Mouse (Mus musculus) MEL (cell line): ENCODE data around the gene Olfr1298. TPM values are rescaled to one million over a fixed set of nuclear protein-coding genes. Genes with fewer than 3 reads are reported as not detected.

ENCODE experiments used
- DNase-seq: peaks from one replicate; pipeline ENCODE4 v3.0.0; 2011; ENCODE audit warnings: low read depth, low spot score
- H3K27ac ChIP-seq: 2 replicates; pipeline ENCODE4 v1.5.1; 2012; ENCODE audit warnings: low read depth, mild to moderate bottlenecking, control low read depth, low read length, moderate library complexity; ENCODE audit not compliant: control insufficient read depth
- H3K27me3 ChIP-seq, 2 experiments: fragments of 150-350 bp in 1 of 2; sonication (generic) in 1 of 2; 2 replicates each; pipeline ENCODE4 v1.6.1; 2012; ENCODE audit warnings: low read length in 2 of 2, mild to moderate bottlenecking in 2 of 2, improper control_type of control experiment in 1 of 2, moderate library complexity in 1 of 2; ENCODE audit not compliant: insufficient read depth in 2 of 2, control insufficient read depth in 1 of 2
- H3K36me3 ChIP-seq, 2 experiments: 2 replicates each; pipeline ENCODE4 v1.6.1; 2012 to 2014; ENCODE audit warnings: low read length in 2 of 2, improper control_type of control experiment in 1 of 2, inconsistent platforms in 1 of 2, mild to moderate bottlenecking in 1 of 2; ENCODE audit not compliant: insufficient read depth in 2 of 2, control insufficient read depth in 1 of 2
- H3K4me1 ChIP-seq, 2 experiments: fragments of 150-350 bp in 1 of 2; sonication (generic) in 1 of 2; 2 replicates each; pipeline ENCODE4 v1.6.1; 2012; ENCODE audit warnings: low read length in 2 of 2, improper control_type of control experiment in 1 of 2, mild to moderate bottlenecking in 1 of 2; ENCODE audit not compliant: insufficient read depth in 2 of 2, control insufficient read depth in 1 of 2
- H3K4me3 ChIP-seq, 2 experiments: fragments of 150-350 bp in 1 of 2; sonication (generic) in 1 of 2; 2 replicates each; pipeline ENCODE4 v1.5.1; 2012; ENCODE audit warnings: low read depth in 2 of 2, low read length in 2 of 2, mild to moderate bottlenecking in 2 of 2, moderate library complexity in 2 of 2, control low read depth in 1 of 2, improper control_type of control experiment in 1 of 2; ENCODE audit not compliant: control insufficient read depth in 1 of 2, insufficient read depth in 1 of 2
- H3K79me2 ChIP-seq: 2 replicates; pipeline ENCODE4 v1.6.1; 2012; ENCODE audit warnings: mild to moderate bottlenecking, low read length, moderate library complexity; ENCODE audit not compliant: control insufficient read depth, poor library complexity, insufficient read depth
- H3K9ac ChIP-seq: 2 replicates; pipeline ENCODE4 v1.6.1; 2012; ENCODE audit warnings: low read depth, mild to moderate bottlenecking, control low read depth, low read length, moderate library complexity; ENCODE audit not compliant: control insufficient read depth, poor library complexity, severe bottlenecking
- H3K9me3 ChIP-seq: fragments of 150-350 bp; sonication (generic); replicated peaks from 2 replicates; pipeline ENCODE4 v1.6.1; 2012; ENCODE audit warnings: mild to moderate bottlenecking, low read length, improper control_type of control experiment, moderate library complexity; ENCODE audit not compliant: insufficient read depth
- MAZ ChIP-seq: IDR thresholded peaks from 2 replicates; pipeline ENCODE4 v1.6.1; 2012; ENCODE audit warnings: low read depth, mild to moderate bottlenecking, inconsistent platforms, low read length, improper control_type of control experiment
- POLR2A ChIP-seq, 2 experiments: IDR thresholded peaks; 2 replicates each; pipeline ENCODE4 v1.6.1; 2011 to 2012; ENCODE audit warnings: low read length in 2 of 2, mild to moderate bottlenecking in 2 of 2, control low read depth in 1 of 2, improper control_type of control experiment in 1 of 2, low read depth in 1 of 2, moderate library complexity in 1 of 2; ENCODE audit not compliant: control insufficient read depth in 1 of 2, insufficient read depth in 1 of 2, poor library complexity in 1 of 2
- RAD21 ChIP-seq: IDR thresholded peaks from 2 replicates; pipeline ENCODE4 v1.6.1; 2011; ENCODE audit warnings: mild to moderate bottlenecking, low read depth, low read length, improper control_type of control experiment
- SMC3 ChIP-seq: IDR thresholded peaks from 2 replicates; pipeline ENCODE4 v1.6.1; 2011; ENCODE audit warnings: low read depth, low read length, improper control_type of control experiment
- TBP ChIP-seq: IDR thresholded peaks from 2 replicates; pipeline ENCODE4 v1.8.0; 2011; ENCODE audit warnings: low read depth, low read length, improper control_type of control experiment
- TCF12 ChIP-seq: IDR thresholded peaks from 2 replicates; pipeline ENCODE4 v1.6.1; 2014; ENCODE audit warnings: low read depth, mild to moderate bottlenecking, inconsistent platforms, low read length, improper control_type of control experiment, moderate library complexity
- ZMIZ1 ChIP-seq: IDR thresholded peaks from 2 replicates; pipeline ENCODE4 v1.6.1; 2012; ENCODE audit warnings: low read depth, mild to moderate bottlenecking, inconsistent platforms, low read length, improper control_type of control experiment, moderate library complexity
- polyA plus RNA-seq, 2 experiments: library from polyadenylated mRNA; stranded (reverse) in 1 of 2; unstranded in 1 of 2; fragments of >175 nt in 1 of 2; fragments of >200 nt in 1 of 2; gene quantifications; 2 replicates each; pipeline versions ENCODE4 v1.2.1 to v1.2.4; 2012; ENCODE audit warnings: low replicate concordance in 2 of 2, low read depth in 1 of 2; ENCODE audit not compliant: insufficient read length in 2 of 2, insufficient read depth in 1 of 2, missing spikeins in 1 of 2
- total RNA-seq: library from RNA; depleted of rRNA; stranded (reverse); fragments of 300-350 nt; gene quantifications from 2 replicates; pipeline ENCODE4 v1.2.3, GENCODE M21; 2012; rRNA removed

Olfr1298 gene
- total and polyA plus RNA-seq, 3 experiments, result not detected

DNA sequence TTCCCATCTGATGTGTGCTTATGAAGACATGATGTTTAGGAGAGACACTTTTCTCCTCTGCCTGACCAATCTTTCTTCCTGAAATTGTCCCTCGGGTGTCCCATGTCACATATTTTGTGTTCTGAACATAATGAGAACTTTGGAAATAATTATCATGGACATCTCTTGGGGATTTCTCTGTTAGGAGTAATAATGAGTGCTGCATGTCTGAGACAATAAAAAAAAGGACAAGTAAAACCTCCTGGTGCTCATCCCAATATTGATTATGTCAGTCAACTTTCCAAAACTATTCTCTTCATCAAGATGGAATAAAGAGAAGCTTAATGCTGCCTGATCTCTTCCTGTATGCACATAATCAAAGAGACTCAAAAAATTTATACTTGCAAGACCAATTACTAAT is 22.6 kb downstream of the Olfr1298 start, which contains the start of gene Olfr1297:
Olfr1297 (minus strand) TSS at position 101 of the 400 bp plus-strand sequence.
- H3K4me1 ChIP-seq, result no peaks in the 10 kb centered on the region
- H3K4me3 ChIP-seq, result no peak within 1 kb of the TSS
- H3K9me3 ChIP-seq, result no peaks in the 10 kb centered on the region
- no peak within 1 kb of the TSS for H3K27ac ChIP-seq
- no peaks in the 10 kb centered on the region for H3K27me3 ChIP-seq
- no peaks in the 10 kb centered on the region for H3K79me2 ChIP-seq
- DNase-seq, result no peak
- TF ChIP-seq TCF12 (no peak), TBP (no peak), RAD21 (no peak), POLR2A (IDR thresholded peaks at IDR 0.05; ENCODE audit: control insufficient read depth in 1 of 2, insufficient read depth in 1 of 2, low read depth in 1 of 2, low read length in 2 of 2, poor library complexity in 1 of 2) (no peak), ZMIZ1 (no peak), MAZ (no peak), SMC3 (no peak)
- H3K36me3 ChIP-seq, result no peaks in the 10 kb centered on the region
- H3K9ac ChIP-seq, result no peak within 1 kb of the TSS

Other genes starting within 250 kb of the Olfr1298 start
- gene Olfr1286, start 226.1 kb downstream of the Olfr1298 start, total RNA-seq, result not detected in 2 replicates
- not detected for gene Olfr1286, start 226.1 kb downstream of the Olfr1298 start, polyA plus RNA-seq
- not detected in 2 replicates for gene Olfr1287, start 200.1 kb downstream of the Olfr1298 start, total RNA-seq
- gene Olfr1287, start 200.1 kb downstream of the Olfr1298 start, polyA plus RNA-seq, result not detected
- gene Olfr1288, start 175.1 kb downstream of the Olfr1298 start, total RNA-seq, result not detected in 2 replicates
- not detected for gene Olfr1288, start 175.1 kb downstream of the Olfr1298 start, polyA plus RNA-seq
- gene Olfr1289, start 168.4 kb downstream of the Olfr1298 start, total RNA-seq, result not detected in 2 replicates
- not detected for gene Olfr1289, start 168.4 kb downstream of the Olfr1298 start, polyA plus RNA-seq
- not detected in 2 replicates for gene Olfr1290, start 155.4 kb downstream of the Olfr1298 start, total RNA-seq
- gene Olfr1290, start 155.4 kb downstream of the Olfr1298 start, polyA plus RNA-seq, result not detected
- not detected in 2 replicates for gene Olfr1291-ps1, start 152.0 kb downstream of the Olfr1298 start, total RNA-seq
- gene Olfr1291-ps1, start 152.0 kb downstream of the Olfr1298 start, polyA plus RNA-seq, result not detected
- gene Olfr1293-ps, start 124.0 kb downstream of the Olfr1298 start, total RNA-seq, result not detected in 2 replicates
- gene Olfr1293-ps, start 124.0 kb downstream of the Olfr1298 start, polyA plus RNA-seq, result not detected
- gene Olfr1294, start 108.9 kb downstream of the Olfr1298 start, total RNA-seq, result not detected in 2 replicates
- not detected for gene Olfr1294, start 108.9 kb downstream of the Olfr1298 start, polyA plus RNA-seq
- not detected in 2 replicates for gene Olfr1295, start 79.5 kb downstream of the Olfr1298 start, total RNA-seq
- gene Olfr1295, start 79.5 kb downstream of the Olfr1298 start, polyA plus RNA-seq, result not detected
- not detected in 2 replicates for gene Olfr1297, start 22.7 kb downstream of the Olfr1298 start, total RNA-seq
- gene Olfr1297, start 22.7 kb downstream of the Olfr1298 start, polyA plus RNA-seq, result not detected
- gene Olfr1299, start 12.2 kb upstream of the Olfr1298 start, total RNA-seq, result not detected in 2 replicates
- not detected for gene Olfr1299, start 12.2 kb upstream of the Olfr1298 start, polyA plus RNA-seq
- not detected in 2 replicates for gene Olfr1301, start 101.8 kb upstream of the Olfr1298 start, total RNA-seq
- gene Olfr1301, start 101.8 kb upstream of the Olfr1298 start, polyA plus RNA-seq, result not detected
- not detected in 2 replicates for gene Olfr1302, start 128.2 kb upstream of the Olfr1298 start, total RNA-seq
- not detected for gene Olfr1302, start 128.2 kb upstream of the Olfr1298 start, polyA plus RNA-seq
- gene Olfr1303, start 171.1 kb upstream of the Olfr1298 start, total RNA-seq, result not detected in 2 replicates
- gene Olfr1303, start 171.1 kb upstream of the Olfr1298 start, polyA plus RNA-seq, result under 1 TPM in 1 of 2 experiments, not detected in 1; 0.03 TPM
- not detected in 2 replicates for gene Olfr1305, start 227.9 kb upstream of the Olfr1298 start, total RNA-seq
- not detected for gene Olfr1305, start 227.9 kb upstream of the Olfr1298 start, polyA plus RNA-seq